Mouse (Mus musculus) stomach, postnatal 0 days (tissue): ENCODE measurements around the gene Nfasc. TPM values are rescaled to one million over a fixed set of nuclear protein-coding genes. Genes with fewer than 3 reads are reported as not detected.

Source experiments
- ATAC-seq: fragments of 200-750 bp; cut with Nextera tagmentation; 2 replicates; pipeline ENCODE4 v1.8.0; 2017; ENCODE audit not compliant: low FRiP score, low TSS enrichment
- DNase-seq: peaks from one replicate; pipeline ENCODE4 v3.0.0-alpha.2; 2016; ENCODE audit warnings: low spot score
- H3K27ac ChIP-seq: fragments of 300-500 bp; sonication (generic); replicated peaks from 2 replicates; pipeline ENCODE4 v1.5.1; 2014; ENCODE audit warnings: mild to moderate bottlenecking, control low read depth
- H3K27me3 ChIP-seq: fragments of 300-500 bp; sonication (generic); 2 replicates; pipeline ENCODE4 v1.6.1; 2014; ENCODE audit warnings: low read length; ENCODE audit not compliant: control insufficient read depth, insufficient read depth
- H3K36me3 ChIP-seq: fragments of 300-500 bp; sonication (generic); 2 replicates; pipeline ENCODE4 v1.6.1; 2014; ENCODE audit warnings: low read length, mixed read lengths; ENCODE audit not compliant: control insufficient read depth, insufficient read depth
- H3K4me1 ChIP-seq: fragments of 300-500 bp; sonication (generic); replicated peaks from 2 replicates; pipeline ENCODE4 v1.6.1; 2014; ENCODE audit warnings: antibody characterized with exemption; ENCODE audit not compliant: control insufficient read depth, insufficient read depth
- H3K4me2 ChIP-seq: fragments of 300-500 bp; sonication (generic); replicated peaks from 2 replicates; pipeline ENCODE4 v1.6.1; 2014; ENCODE audit warnings: low read depth, mild to moderate bottlenecking, control low read depth, moderate library complexity
- H3K4me3 ChIP-seq: fragments of 300-500 bp; sonication (generic); 2 replicates; pipeline ENCODE4 v1.5.1; 2014; ENCODE audit warnings: low read depth, low read length, control low read depth
- H3K9ac ChIP-seq: fragments of 300-500 bp; sonication (generic); 2 replicates; pipeline ENCODE4 v1.6.1; 2014; ENCODE audit warnings: mild to moderate bottlenecking, low read length, control low read depth, mixed read lengths
- H3K9me3 ChIP-seq: fragments of 300-500 bp; sonication (generic); 2 replicates; pipeline ENCODE4 v1.6.1; 2016; ENCODE audit warnings: low read length; ENCODE audit not compliant: control insufficient read depth
- CTCF ChIP-seq: IDR thresholded peaks from 2 replicates; pipeline ENCODE4 v1.5.1; 2016; ENCODE audit warnings: antibody characterized with exemption, low read depth, mild to moderate bottlenecking, moderate library complexity
- EP300 ChIP-seq: optimal IDR thresholded peaks from 2 replicates; pipeline ENCODE3; 2016; ENCODE audit warnings: antibody characterized with exemption
- WGBS: fragments of 180-500 bp; shearing (Covaris S2); extraction: QIAGEN DNeasy Blood & Tissue Kit; methylation state at CpG from one replicate; pipeline ENCODE4 v1.1.7; 2014; 5-methylcytosine and 5-hydroxymethylcytosine counted together
- polyA plus RNA-seq: library from polyadenylated mRNA; unstranded; fragments of >200 nt; fragmentation: Nextera tagmentation; extraction: Ambion mirVana; gene quantifications from 2 replicates; pipeline ENCODE4 v1.2.1, GENCODE M21; 2015

Nfasc gene
- polyA plus RNA-seq, 1 experiment from 2014 or later, result 0.74 TPM

- no peak for TF ChIP-seq EP300
- no peak for TF ChIP-seq CTCF
- Histone ChIP-seq H3K27ac (no peak overlapping the region), H3K36me3 (no peaks in the 10 kb centered on the region), H3K27me3 (no peaks in the 10 kb centered on the region), H3K9me3 (no peaks in the 10 kb centered on the region), H3K9ac (no peak overlapping the region), H3K4me1 (no peaks in the 10 kb centered on the region), H3K4me3 (no peak overlapping the region), H3K4me2 (no peak overlapping the region)
- no peak for DNase-seq
- ATAC-seq, result no peak
- 84% methylated on average over 18 of the region's 18 CpGs for WGBS
These were observed 223.0 kb downstream of the Nfasc start for GRCm38 (mm10) chr1:132518621-132519020.

- ATAC-seq (no peak), DNase-seq (no peak)
- H3K27ac ChIP-seq, result no peak overlapping the region
- no peak overlapping the region for H3K9ac ChIP-seq
- no peaks in the 10 kb centered on the region for H3K4me1 ChIP-seq
- H3K36me3 ChIP-seq, result no peaks in the 10 kb centered on the region
- WGBS, result 88% methylated on average over 11 of the region's 11 CpGs
- TF ChIP-seq EP300 (no peak), CTCF (no peak)
- no peak overlapping the region for H3K4me2 ChIP-seq
- no peaks in the 10 kb centered on the region for H3K27me3 ChIP-seq
- no peaks in the 10 kb centered on the region for H3K9me3 ChIP-seq
- no peak overlapping the region for H3K4me3 ChIP-seq
These were observed 224.8 kb downstream of the Nfasc start for GRCm38 (mm10) chr1:132516776-132517175.

- no peak for DNase-seq
- WGBS, result 90% methylated on average over 12 of the region's 12 CpGs
- no peaks in the 10 kb centered on the region for H3K27me3 ChIP-seq
- H3K9ac ChIP-seq, result no peak overlapping the region
- no peak overlapping the region for H3K4me2 ChIP-seq
- no peaks in the 10 kb centered on the region for H3K4me1 ChIP-seq
- H3K27ac ChIP-seq, result no peak overlapping the region
- no peak for ATAC-seq
- H3K36me3 ChIP-seq, result no peaks in the 10 kb centered on the region
- no peaks in the 10 kb centered on the region for H3K9me3 ChIP-seq
- H3K4me3 ChIP-seq, result no peak overlapping the region
- TF ChIP-seq CTCF (no peak), EP300 (no peak)
These were observed 226.3 kb downstream of the Nfasc start for GRCm38 (mm10) chr1:132515339-132515738.

Other genes with a start within 250 kb of the Nfasc start
- 0.56 and 0.76 TPM in 2 replicates for gene Tmem81, start 235.6 kb downstream of the Nfasc start, polyA plus RNA-seq
- 0.04 and 0.13 TPM in 2 replicates for gene Cntn2, start 198.5 kb downstream of the Nfasc start, polyA plus RNA-seq
- 1.7 and 2.1 TPM in 2 replicates for gene Lrrn2, start 138.5 kb upstream of the Nfasc start, polyA plus RNA-seq